Mouse (Mus musculus) limb, embryonic 13.5 days (tissue): ENCODE results near the gene Arhgdib. TPM values are rescaled to one million over a fixed set of nuclear protein-coding genes. Genes with fewer than 3 reads are reported as not detected.

Experiments used
- ATAC-seq: fragments of 200-750 bp; cut with Nextera tagmentation; 2 replicates; pipeline ENCODE4 v1.8.0; 2017; ENCODE audit warnings: low read depth, moderate number of reproducible peaks, moderate TSS enrichment; ENCODE audit not compliant: low FRiP score
- H3K27ac ChIP-seq: fragments of 300-500 bp; sonication (generic); 2 replicates; pipeline ENCODE4 v1.5.1; 2015; ENCODE audit warnings: inconsistent platforms, mild to moderate bottlenecking, moderate library complexity
- H3K27me3 ChIP-seq: fragments of 300-500 bp; sonication (generic); 2 replicates; pipeline ENCODE4 v1.6.1; 2015; ENCODE audit warnings: mild to moderate bottlenecking, inconsistent platforms
- H3K36me3 ChIP-seq: fragments of 300-500 bp; sonication (generic); 2 replicates; pipeline ENCODE4 v1.6.1; 2015; ENCODE audit warnings: inconsistent platforms, mild to moderate bottlenecking, moderate library complexity
- H3K4me1 ChIP-seq: fragments of 300-500 bp; sonication (generic); 2 replicates; pipeline ENCODE4 v1.6.1; 2015; ENCODE audit warnings: inconsistent platforms
- H3K4me2 ChIP-seq: fragments of 300-500 bp; sonication (generic); replicated peaks from 2 replicates; pipeline ENCODE4 v1.6.1; 2015; ENCODE audit warnings: inconsistent platforms, mild to moderate bottlenecking, moderate library complexity
- H3K4me3 ChIP-seq: fragments of 300-500 bp; sonication (generic); 2 replicates; pipeline ENCODE4 v1.5.1; 2015; ENCODE audit warnings: moderate library complexity, mild to moderate bottlenecking, inconsistent platforms
- H3K9ac ChIP-seq: fragments of 300-500 bp; sonication (generic); 2 replicates; pipeline ENCODE4 v1.6.1; 2015; ENCODE audit warnings: mild to moderate bottlenecking, inconsistent platforms
- H3K9me3 ChIP-seq: fragments of 300-500 bp; sonication (generic); 2 replicates; pipeline ENCODE4 v1.6.1; 2016; ENCODE audit warnings: inconsistent platforms
- WGBS: fragments of 180-500 bp; shearing (Covaris S2); methylation state at CpG from one replicate; pipeline ENCODE4 v1.1.7; 2015; 5-methylcytosine and 5-hydroxymethylcytosine counted together
- polyA plus RNA-seq: library from polyadenylated mRNA; unstranded; fragments of >200 nt; fragmentation: Nextera tagmentation; extraction: Ambion mirVana; gene quantifications from 2 replicates; pipeline ENCODE4 v1.2.1, GENCODE M21; 2015

Gene Arhgdib
- polyA plus RNA-seq, 1 experiment from 2014 or later: 75.3 TPM

GRCm38 (mm10) chr6:136946943-136947342, 5.2 kb upstream of the Arhgdib start:
- no peak overlapping the region for H3K4me3 ChIP-seq
- 40% methylated on average over 8 of the region's 9 CpGs for WGBS

GRCm38 (mm10) chr6:136946241-136946640, 4.5 kb upstream of the Arhgdib start:
- peaks cover 38% of the 10 kb centered on the region for H3K4me1 ChIP-seq
- H3K9ac ChIP-seq: no peak overlapping the region
- no peak overlapping the region for H3K4me2 ChIP-seq
- no peak for ATAC-seq
- no peaks in the 10 kb centered on the region for H3K9me3 ChIP-seq
- no peaks in the 10 kb centered on the region for H3K27me3 ChIP-seq
- WGBS: 90% methylated on average over 5 of the region's 5 CpGs
- H3K27ac ChIP-seq: peak overlapping the region; percentile 28; the same call in 1 of the 2 replicates
- no peaks in the 10 kb centered on the region for H3K36me3 ChIP-seq
- no peak overlapping the region for H3K4me3 ChIP-seq

More at GRCm38 (mm10) chr6:136946943-136947342, 5.2 kb upstream of the Arhgdib start:
- peaks cover 31% of the 10 kb centered on the region for H3K4me1 ChIP-seq
- no peak overlapping the region for H3K9ac ChIP-seq
- H3K9me3 ChIP-seq: no peaks in the 10 kb centered on the region
- no peaks in the 10 kb centered on the region for H3K27me3 ChIP-seq
- H3K27ac ChIP-seq: no peak overlapping the region
- H3K4me2 ChIP-seq: no peak overlapping the region
- peak; percentile 55; the same call in 1 of the 2 replicates for ATAC-seq
- H3K36me3 ChIP-seq: no peaks in the 10 kb centered on the region

- H3K27me3 ChIP-seq: no peaks in the 10 kb centered on the region
- no peak for ATAC-seq
- H3K27ac ChIP-seq: no peak overlapping the region
- H3K4me2 ChIP-seq: no peak overlapping the region
- 73% methylated on average over 8 of the region's 8 CpGs for WGBS
- no peak overlapping the region for H3K4me3 ChIP-seq
- no peaks in the 10 kb centered on the region for H3K36me3 ChIP-seq
- no peak overlapping the region for H3K9ac ChIP-seq
- peaks cover 54% of the 10 kb centered on the region for H3K4me1 ChIP-seq
- no peaks in the 10 kb centered on the region for H3K9me3 ChIP-seq
These were observed 2.8 kb upstream of the Arhgdib start for GRCm38 (mm10) chr6:136944511-136944910.

GRCm38 (mm10) chr6:136943392-136943791, 1.7 kb upstream of the Arhgdib start:
- Histone ChIP-seq H3K4me3 (no peak overlapping the region), H3K4me2 (no peak overlapping the region), H3K9ac (no peak overlapping the region), H3K4me1 (peaks cover 52% of the 10 kb centered on the region), H3K27ac (no peak overlapping the region), H3K36me3 (no peaks in the 10 kb centered on the region), H3K9me3 (no peaks in the 10 kb centered on the region), H3K27me3 (no peaks in the 10 kb centered on the region)
- ATAC-seq: no peak

GRCm38 (mm10) chr6:136942280-136942679, 581 bp upstream of the Arhgdib start:
- WGBS: 62% methylated on average over 9 of the region's 9 CpGs
- ATAC-seq: no peak
- Histone ChIP-seq H3K36me3 (no peaks in the 10 kb centered on the region), H3K4me3 (no peak overlapping the region), H3K9ac (no peak overlapping the region), H3K27ac (no peak overlapping the region), H3K4me2 (no peak overlapping the region), H3K9me3 (no peaks in the 10 kb centered on the region), H3K4me1 (peaks cover 45% of the 10 kb centered on the region), H3K27me3 (no peaks in the 10 kb centered on the region)

GRCm38 (mm10) chr6:136940188-136940960, 1.3 kb downstream of the Arhgdib start:
- no peak overlapping the region for H3K4me3 ChIP-seq
- WGBS: 67% methylated on average over 11 of the region's 11 CpGs
- H3K9ac ChIP-seq: no peak overlapping the region
- 0 out of 2 replicates have a peak, but pooled peaks have one; percentile 21 for ATAC-seq
- H3K4me2 ChIP-seq: peak overlapping the region; percentile 51
- H3K27me3 ChIP-seq: no peaks in the 10 kb centered on the region
- H3K27ac ChIP-seq: peak overlapping the region; percentile 82; the same call in 1 of the 2 replicates
- no peaks in the 10 kb centered on the region for H3K9me3 ChIP-seq
- H3K36me3 ChIP-seq: no peaks in the 10 kb centered on the region
- peaks cover 34% of the 10 kb centered on the region for H3K4me1 ChIP-seq

- Histone ChIP-seq H3K4me1 (peaks cover 34% of the 10 kb centered on the region), H3K4me2 (0 out of 2 replicates have a peak overlapping the region, but pooled peaks have one; percentile 51)
These were observed 2.1 kb downstream of the Arhgdib start for GRCm38 (mm10) chr6:136939326-136940187.

GRCm38 (mm10) chr6:136938331-136939126, 3.2 kb downstream of the Arhgdib start:
- no peaks in the 10 kb centered on the region for H3K36me3 ChIP-seq
- H3K9ac ChIP-seq: no peak overlapping the region
- no peak for ATAC-seq
- no peaks in the 10 kb centered on the region for H3K27me3 ChIP-seq
- H3K27ac ChIP-seq: no peak overlapping the region
- no peak overlapping the region for H3K4me3 ChIP-seq
- no peaks in the 10 kb centered on the region for H3K9me3 ChIP-seq
- 79% methylated on average over 18 of the region's 18 CpGs for WGBS
- H3K4me1 ChIP-seq: peaks cover 34% of the 10 kb centered on the region
- H3K4me2 ChIP-seq: no peak overlapping the region

More at GRCm38 (mm10) chr6:136939326-136940187, 2.1 kb downstream of the Arhgdib start:
- H3K27me3 ChIP-seq: no peaks in the 10 kb centered on the region
- H3K27ac ChIP-seq: 0 out of 2 replicates have a peak overlapping the region, but pooled peaks have one; percentile 82
- no peak for ATAC-seq
- H3K4me3 ChIP-seq: no peak overlapping the region
- no peaks in the 10 kb centered on the region for H3K36me3 ChIP-seq
- H3K9me3 ChIP-seq: no peaks in the 10 kb centered on the region
- no peak overlapping the region for H3K9ac ChIP-seq
- WGBS: 80% methylated on average over 14 of the region's 14 CpGs

- H3K9me3 ChIP-seq: no peaks in the 10 kb centered on the region
- no peaks in the 10 kb centered on the region for H3K27me3 ChIP-seq
- H3K4me2 ChIP-seq: no peak overlapping the region
- no peak overlapping the region for H3K27ac ChIP-seq
- peaks cover 27% of the 10 kb centered on the region for H3K4me1 ChIP-seq
- no peak overlapping the region for H3K9ac ChIP-seq
- H3K4me3 ChIP-seq: no peak overlapping the region
- WGBS: 83% methylated on average over 3 of the region's 3 CpGs
- ATAC-seq: no peak
- no peaks in the 10 kb centered on the region for H3K36me3 ChIP-seq
These were observed 4.6 kb downstream of the Arhgdib start for GRCm38 (mm10) chr6:136937117-136937516.

GRCm38 (mm10) chr6:136936361-136936760, 5.3 kb downstream of the Arhgdib start:
- WGBS: 79% methylated on average over 9 of the region's 9 CpGs
- Histone ChIP-seq H3K36me3 (no peaks in the 10 kb centered on the region), H3K27ac (no peak overlapping the region), H3K4me1 (peaks cover 23% of the 10 kb centered on the region), H3K4me2 (no peak overlapping the region), H3K9me3 (no peaks in the 10 kb centered on the region), H3K4me3 (no peak overlapping the region), H3K27me3 (no peaks in the 10 kb centered on the region), H3K9ac (no peak overlapping the region)
- ATAC-seq: no peak

GRCm38 (mm10) chr6:136935233-136935632, 6.5 kb downstream of the Arhgdib start:
- WGBS: 80% methylated on average over 3 of the region's 3 CpGs
- no peaks in the 10 kb centered on the region for H3K36me3 ChIP-seq
- H3K9me3 ChIP-seq: no peaks in the 10 kb centered on the region
- no peak for ATAC-seq
- peaks cover 22% of the 10 kb centered on the region for H3K4me1 ChIP-seq
- no peak overlapping the region for H3K27ac ChIP-seq
- no peak overlapping the region for H3K9ac ChIP-seq
- H3K4me2 ChIP-seq: no peak overlapping the region
- no peaks in the 10 kb centered on the region for H3K27me3 ChIP-seq
- H3K4me3 ChIP-seq: no peak overlapping the region
